8 mouse cellular contexts compared by ENCODE assay signal in genomic region chr8:107587995-107588780, GRCm38 (mm10). TPM values are rescaled to one million over a fixed set of nuclear protein-coding genes. Genes with fewer than 3 reads are reported as not detected.
DNase-seq lines count a peak whose midpoint lies in the region; ATAC-seq lines count a peak whose summit lies in the region.

Psmd7 (minus strand) TSS chr8:107588464.

- H3K9me3 ChIP-seq in hindbrain, embryonic 16.5 days (ENCODE audit: control insufficient read depth, low read length) = no peaks in the 10 kb centered on the region

- H3K36me3 ChIP-seq in hindbrain, embryonic 16.5 days (ENCODE audit: control insufficient read depth, insufficient read depth, low read length) = peaks cover 17% of the 10 kb centered on the region
- peaks cover 26% of the 10 kb centered on the region for H3K36me3 ChIP-seq in macrophage (ENCODE audit: inconsistent target)

- 3% methylated on average over 50 of the region's 65 CpGs for whole genome bisulfite sequencing in hindbrain, embryonic 16.5 days
- whole genome bisulfite sequencing in macrophage (ENCODE audit: missing documents) = 2% methylated on average over 60 of the region's 65 CpGs

- peak within 1 kb of the TSS; percentile 88 for H3K4me2 ChIP-seq in hindbrain, embryonic 16.5 days (ENCODE audit: low read length)

- peak; percentile 91 for DNase-seq in T-cell, adult 2 months (ENCODE audit: low spot score)
- DNase-seq in cerebellum, postnatal 36 days = peak; percentile 95 to 96
- peak; percentile 96 for DNase-seq in gastrocnemius, adult 18-20 months (ENCODE audit: low spot score)
- DNase-seq in left cerebral cortex, adult 18-20 months (ENCODE audit: low spot score in 2 of 2) = peak; percentile 95 to 96
- peak; percentile 95 for DNase-seq in right cerebral cortex, adult 18-20 months
- DNase-seq in urinary bladder, postnatal 10 days (ENCODE audit: low spot score) = peak; percentile 61

- H3K4me1 ChIP-seq in hindbrain, embryonic 16.5 days (ENCODE audit: control insufficient read depth, insufficient read depth, low read depth, low read length) = peaks cover 16% of the 10 kb centered on the region

- ATAC-seq in hindbrain, embryonic 16.5 days = peak; percentile 98

- peak within 1 kb of the TSS; percentile 93 for H3K9ac ChIP-seq in hindbrain, embryonic 16.5 days (ENCODE audit: low read depth, low read length)

- H3K4me3 ChIP-seq in hindbrain, embryonic 16.5 days (ENCODE audit: low read length) = peak within 1 kb of the TSS; percentile 96
- H3K4me3 ChIP-seq in macrophage (ENCODE audit: inconsistent target) = peak within 1 kb of the TSS; percentile 83

- H3K27ac ChIP-seq in hindbrain, embryonic 16.5 days (ENCODE audit: low read depth, low read length) = peak within 1 kb of the TSS; percentile 92
- H3K27ac ChIP-seq in macrophage = peak within 1 kb of the TSS; percentile 46

- H3K79me2 ChIP-seq in macrophage (ENCODE audit: inconsistent target) = peaks cover 32% of the 10 kb centered on the region

- H3K27me3 ChIP-seq in hindbrain, embryonic 16.5 days (replicated peaks; ENCODE audit: control insufficient read depth, insufficient read depth, low read length) = no peaks in the 10 kb centered on the region

RNA-seq across cellular contexts. Expression of gene Psmd7, which starts in this region (rescaled TPM):
- total RNA-seq in gastrocnemius, adult 18-20 months (2021) = 100 to 1,000 TPM; 151 to 163 TPM
- polyA plus RNA-seq in hindbrain, embryonic 16.5 days (2015; fragmentation: Nextera tagmentation; extraction: Ambion mirVana) = 235 and 245 TPM in 2 replicates
- 100 to 1,000 TPM; 109 to 110 TPM for total RNA-seq in left cerebral cortex, adult 18-20 months (2021)
- total RNA-seq in macrophage (2018; cell fraction: chromatin; rRNA removed) = 10 to 100 TPM; 19.3 to 88.3 (median 53.7) TPM
- 100 to 1,000 TPM in 7 of 26 experiments, 10 to 100 TPM in 19; 56.4 to 127 (median 79.5) TPM for total RNA-seq in macrophage (2018; cell fraction: cytosol; rRNA removed)
- 100 to 1,000 TPM in 1 of 26 experiments, 10 to 100 TPM in 25; 31.0 to 101 (median 68.6) TPM for total RNA-seq in macrophage (2018; cell fraction: nucleus; rRNA removed)
- polyA plus RNA-seq in macrophage (2018) = 73.0 to 118 TPM (median 117 TPM) in 3 replicates

Comparison
In these comparisons a context has a peak if more than half of its experiments do, and no peak if none do; other contexts are left out.
1. Peak in every context shown above with its lines: DNase-seq, ATAC-seq, H3K4me3 ChIP-seq and H3K27ac ChIP-seq.